Comparison of ENCODE assay signal across 12 mouse cellular contexts in the genomic region with DNA sequence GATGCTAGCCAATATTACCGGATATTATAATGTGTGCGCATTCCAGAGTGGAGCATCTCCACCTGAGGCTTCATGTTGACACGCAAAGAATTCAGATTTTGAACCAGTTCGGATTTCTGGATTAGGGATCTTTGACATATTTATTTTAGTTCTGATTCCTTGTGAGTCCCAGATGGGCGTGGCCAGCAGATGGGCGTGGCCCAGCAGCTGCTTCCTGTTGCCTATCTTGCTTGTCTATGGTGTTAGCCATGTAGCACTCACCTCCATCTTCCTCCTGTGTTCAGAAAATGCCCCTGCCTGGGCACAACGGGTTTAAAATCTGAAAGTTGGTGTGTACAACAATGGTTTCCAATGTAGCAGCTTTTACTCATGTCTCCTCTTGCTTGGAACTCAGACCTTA. TPM values are rescaled to one million over a fixed set of nuclear protein-coding genes. Genes with fewer than 3 reads are reported as not detected.
DNase-seq lines count a peak whose midpoint lies in the region.
"Had no signal": no experiment of that assay in that cellular context is flagged by ENCODE, and none has a peak within 500 bp of the region (broad histone marks: within the 10 kb centered on the region; RNA-seq: fewer than 3 reads in every experiment).

No protein-coding gene starts in this region.

- DNase-seq in heart, adult 11 months = peak; percentile 76
- DNase-seq in heart, adult 9 months (ENCODE audit: low spot score in 2 of 2) = no peak
- peak; percentile 14 for DNase-seq in 416B (ENCODE audit: low read depth)
- DNase-seq in NIH3T3 (ENCODE audit: low read depth) = peak; percentile 40
- DNase-seq in induced T-regulatory cell, adult 2 months (ENCODE audit: low read depth) = peak; percentile 25
- DNase-seq in kidney, postnatal 14 days = no peak
- no peak for DNase-seq in heart, postnatal 10 days
- DNase-seq: cerebellum, adult 11-12 months; cerebellum, postnatal 36 days; heart, postnatal 36 days; right cerebral cortex, postnatal 25 days; thymus, postnatal 36 days had no signal

- intact Hi-C loops in heart, postnatal 10 days (cut with DNase I) = no loop called here

RNA-seq across cellular contexts. Expression of gene Rasgef1c, which starts 24.5 kb away (rescaled TPM):
- under 1 TPM in 1 of 2 experiments, not detected in 1; 0.29 TPM for total RNA-seq in heart, postnatal 10 days (2021)

Comparison
In these comparisons a context has a peak if more than half of its experiments do, and no peak if none do; other contexts are left out.
1. DNase-seq: peak in heart, adult 11 months (single experiment), 416B (single experiment), NIH3T3 (single experiment) and induced T-regulatory cell, adult 2 months (single experiment); none in heart, adult 9 months (0 of 2), kidney, postnatal 14 days (single experiment) and heart, postnatal 10 days (0 of 2).